Mouse (Mus musculus) adrenal gland, postnatal 36 days (tissue): ENCODE measurements around the gene Olfr1513. TPM values are rescaled to one million over a fixed set of nuclear protein-coding genes. Genes with fewer than 3 reads are reported as not detected.
A peak's percentile ranks its signal among the peaks of the same experiment; 100 is the strongest.
"Not testable (repeated sequence)": the region's sequence is repeated elsewhere in the genome, so short reads cannot be mapped to it uniquely, and the experiment has no call there.

Experiments used
- DNase-seq, 2 experiments: peaks; one replicate each; pipeline ENCODE4 v3.0.0; 2021; ENCODE audit warnings: mixed read lengths in 1 of 2
- total RNA-seq, 2 experiments: library from RNA; stranded (reverse); gene quantifications; 2 replicates each; pipeline ENCODE4 v1.2.3; 2021

The Olfr1513 gene
- total RNA-seq, 2 experiments from 2014 or later = not detected

DNA sequence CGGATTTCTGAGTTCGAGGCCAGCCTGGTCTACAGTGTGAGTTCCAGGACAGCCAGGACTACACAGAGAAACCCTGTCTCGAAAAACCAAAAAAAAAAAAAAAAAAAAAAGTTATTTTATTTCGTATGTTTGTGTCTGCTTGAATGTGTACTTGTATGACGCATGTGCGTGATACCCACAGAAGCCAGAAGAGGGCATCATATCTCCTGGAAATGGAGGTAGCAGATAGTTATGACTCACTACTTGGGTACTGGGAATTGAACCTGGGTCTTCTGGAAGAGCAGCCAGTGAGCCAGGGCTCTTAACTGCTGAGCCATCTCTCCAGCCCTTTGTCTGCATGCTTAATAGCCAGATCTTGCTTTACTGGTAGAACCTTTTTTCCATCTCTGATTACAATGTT is 45.9 kb downstream of the Olfr1513 start:
- not testable (repeated sequence) for DNase-seq

GRCm38 (mm10) chr14:52306100-52306499 is 50.1 kb downstream of the Olfr1513 start:
- DNase-seq = no peak

DNA sequence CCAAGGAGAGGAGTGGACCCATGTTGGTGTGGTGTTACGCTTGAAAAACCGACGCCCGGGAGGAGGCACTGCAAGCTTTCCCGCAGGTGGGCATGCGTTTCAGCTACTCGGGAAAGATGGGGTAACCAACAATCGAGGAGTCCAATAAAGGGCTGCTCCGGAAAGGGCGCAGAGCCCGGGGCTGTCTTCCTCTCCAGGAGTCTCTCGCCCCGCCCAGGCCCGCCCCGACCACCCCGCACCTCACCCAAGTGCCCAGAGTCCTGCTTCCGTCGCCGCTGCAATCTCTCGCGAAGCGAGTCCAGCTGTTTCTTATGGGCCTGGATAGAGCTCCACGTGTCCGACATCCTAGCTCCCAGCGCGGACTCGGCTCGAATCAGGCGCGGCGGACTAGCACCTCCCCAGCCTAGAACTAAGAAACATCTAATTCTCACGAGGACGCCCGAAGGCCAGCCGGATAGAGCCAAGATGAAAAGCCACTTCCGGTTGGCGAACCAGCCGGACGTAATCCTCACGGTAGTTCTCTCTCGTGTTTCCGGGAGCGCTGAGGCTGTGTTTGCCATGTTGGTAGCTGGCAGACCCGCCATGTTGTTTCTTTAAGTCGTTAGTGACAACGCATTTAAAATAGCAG is 51.5 kb downstream of the Olfr1513 start, which contains the start of gene Mettl3:
Mettl3 (minus strand) TSS at position 485 of the 628 bp plus-strand sequence.
- peak; percentile 92 for DNase-seq

GRCm38 (mm10) chr14:52303517-52303916 is 52.7 kb downstream of the Olfr1513 start:
- not testable (repeated sequence) for DNase-seq

Other genes with a start within 250 kb of the Olfr1513 start
- gene Rpgrip1, start 245.7 kb downstream of the Olfr1513 start, total RNA-seq = under 1 TPM; 0.33 to 0.93 TPM
- gene Supt16, start 159.0 kb downstream of the Olfr1513 start, total RNA-seq = 10 to 100 TPM; 55.2 to 59.7 TPM
- 10 to 100 TPM; 90.1 to 92.4 TPM for gene Chd8, start 98.6 kb downstream of the Olfr1513 start, total RNA-seq
- 10 to 100 TPM; 55.3 to 70.4 TPM for gene Tox4, start 77.3 kb downstream of the Olfr1513 start, total RNA-seq
- 10 to 100 TPM; 38.2 to 45.1 TPM for gene Rab2b, start 76.9 kb downstream of the Olfr1513 start, total RNA-seq
- 10 to 100 TPM; 36.1 to 47.3 TPM for gene Mettl3, start 51.3 kb downstream of the Olfr1513 start, total RNA-seq
- gene Sall2, start 27.6 kb downstream of the Olfr1513 start, total RNA-seq = 1 to 10 TPM; 6.7 to 7.5 TPM
- not detected for gene Olfr1512, start 22.8 kb upstream of the Olfr1513 start, total RNA-seq
- gene Olfr1511, start 41.0 kb upstream of the Olfr1513 start, total RNA-seq = not detected
- gene Olfr1510, start 58.0 kb upstream of the Olfr1513 start, total RNA-seq = not detected
- not detected for gene Olfr1509, start 86.6 kb upstream of the Olfr1513 start, total RNA-seq
- not detected for gene Olfr1508, start 111.1 kb upstream of the Olfr1513 start, total RNA-seq
- gene Olfr1507, start 139.3 kb upstream of the Olfr1513 start, total RNA-seq = not detected